Mouse (Mus musculus) left cerebral cortex, adult 2 months (tissue): ENCODE data around the gene Nelfb. TPM values are rescaled to one million over a fixed set of nuclear protein-coding genes. Genes with fewer than 3 reads are reported as not detected.

ENCODE experiments used
- DNase-seq, 2 experiments: peaks; one replicate each; pipeline ENCODE4 v3.0.0; 2021 to 2022; ENCODE audit warnings: low spot score in 2 of 2, mixed read lengths in 1 of 2; ENCODE audit errors: extremely low spot score in 1 of 2
- H3K27ac ChIP-seq: fragments of 200-600 bp; 2 replicates; pipeline ENCODE4 v1.8.1; 2022
- H3K4me3 ChIP-seq: fragments of 200-600 bp; 2 replicates; pipeline ENCODE4 v1.8.1; 2022
- CTCF ChIP-seq: fragments of 200-600 bp; IDR thresholded peaks from 2 replicates; pipeline ENCODE4 v1.8.1; 2022; ENCODE audit warnings: antibody characterized with exemption, mild to moderate bottlenecking, moderate library complexity
- intact Hi-C: fragments of 180-260 bp; cut with DNase I; formaldehyde crosslinking; loops from one replicate; pipeline ENCODE4 v1.15.1; 2025
- total RNA-seq, 2 experiments: library from RNA; stranded (reverse); gene quantifications; 2 replicates each; pipeline ENCODE4 v1.2.3; 2021

The Nelfb gene
- total RNA-seq, 2 experiments from 2014 or later = 53.4 to 64.3 TPM

GRCm38 (mm10) chr2:25179566-25180217, 31.6 kb downstream of the Nelfb start:
- intact Hi-C loops = no loop called here
- no peak for TF ChIP-seq CTCF
- DNase-seq = no peak
- Histone ChIP-seq H3K4me3 (no peak overlapping the region; the same call in 1 of the 2 replicates), H3K27ac (peak overlapping the region; percentile 56)

GRCm38 (mm10) chr2:25178285-25178972, 32.9 kb downstream of the Nelfb start:
- no peak for DNase-seq
- Histone ChIP-seq H3K27ac (peak overlapping the region; percentile 83), H3K4me3 (no peak overlapping the region)
- no peak for TF ChIP-seq CTCF
- intact Hi-C loops = no loop called here

- DNase-seq = peak in 1 of 2 experiments; percentile 46
- peak overlapping the region; percentile 83 for H3K27ac ChIP-seq
- no peak overlapping the region for H3K4me3 ChIP-seq
- intact Hi-C loops = no loop called here
- TF ChIP-seq CTCF = no peak
Measured at GRCm38 (mm10) chr2:25177685-25178084, 33.6 kb downstream of the Nelfb start.

- Histone ChIP-seq H3K27ac (peak overlapping the region; percentile 83), H3K4me3 (no peak overlapping the region)
- no peak for DNase-seq
- TF ChIP-seq CTCF = no peak
- intact Hi-C loops = no loop called here
Measured at GRCm38 (mm10) chr2:25177076-25177475, 34.2 kb downstream of the Nelfb start.

GRCm38 (mm10) chr2:25176573-25176972, 34.7 kb downstream of the Nelfb start:
- Histone ChIP-seq H3K27ac (peak overlapping the region; percentile 83), H3K4me3 (no peak overlapping the region)
- TF ChIP-seq CTCF = no peak
- no peak for DNase-seq
- intact Hi-C loops = no loop called here

GRCm38 (mm10) chr2:25175690-25176078, 35.6 kb downstream of the Nelfb start:
- Histone ChIP-seq H3K4me3 (no peak overlapping the region), H3K27ac (no peak overlapping the region; the same call in 1 of the 2 replicates)
- DNase-seq = no peak
- TF ChIP-seq CTCF = no peak
- intact Hi-C loops = no loop called here

- no peak overlapping the region for H3K27ac ChIP-seq
- no peak overlapping the region for H3K4me3 ChIP-seq
- DNase-seq = no peak
- intact Hi-C loops = no loop called here
- TF ChIP-seq CTCF = no peak
Measured at GRCm38 (mm10) chr2:25174866-25175689, 36.2 kb downstream of the Nelfb start.

DNA sequence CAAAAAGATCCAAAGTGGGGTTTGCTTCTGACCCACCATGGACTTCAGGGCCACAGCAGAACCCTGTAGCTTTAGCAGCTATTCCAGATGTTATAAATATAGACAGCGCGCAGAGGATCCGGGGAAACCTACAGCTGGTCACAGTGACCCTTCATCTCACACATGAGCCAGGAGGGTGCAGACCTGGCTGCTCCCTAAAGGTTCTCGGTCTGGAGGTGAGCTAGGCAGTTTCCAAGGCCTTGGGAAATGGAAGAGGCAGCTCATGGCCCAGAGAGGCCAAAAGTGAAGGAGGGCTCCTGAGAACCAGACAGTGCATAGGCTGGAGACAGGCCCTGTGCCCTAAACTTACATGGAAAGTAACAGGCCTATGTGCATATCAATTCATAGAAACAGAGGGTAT, 37.5 kb downstream of the Nelfb start:
- no peak overlapping the region for H3K4me3 ChIP-seq
- no peak for TF ChIP-seq CTCF
- H3K27ac ChIP-seq = no peak overlapping the region
- DNase-seq = no peak
- intact Hi-C loops = no loop called here

- intact Hi-C loops = no loop called here
- Histone ChIP-seq H3K27ac (no peak overlapping the region), H3K4me3 (no peak overlapping the region)
- TF ChIP-seq CTCF = no peak
- no peak for DNase-seq
Measured at GRCm38 (mm10) chr2:25172629-25173028, 38.7 kb downstream of the Nelfb start.

- no peak for DNase-seq
- Histone ChIP-seq H3K27ac (no peak overlapping the region), H3K4me3 (no peak overlapping the region)
- TF ChIP-seq CTCF = no peak
- intact Hi-C loops = no loop called here
Measured at GRCm38 (mm10) chr2:25171769-25172153, 39.5 kb downstream of the Nelfb start.

GRCm38 (mm10) chr2:25171101-25171768, 40.1 kb downstream of the Nelfb start:
- no peak for DNase-seq
- Histone ChIP-seq H3K4me3 (no peak overlapping the region), H3K27ac (no peak overlapping the region)
- TF ChIP-seq CTCF = no peak
- intact Hi-C loops = no loop called here
